Mouse (Mus musculus): ENCODE results near the gene Klf12.

GRCm38 (mm10) chr14:100324303-100324702, 39.8 kb upstream of the Klf12 start:
- no peak for TF ChIP-seq POLR2A (IDR thresholded peaks at IDR 0.05; ENCODE audit: borderline replicate concordance, control insufficient read depth, low read depth, low read length)
- no peak for TF ChIP-seq CTCF (IDR thresholded peaks at IDR 0.05; ENCODE audit: control insufficient read depth, insufficient read depth, low read length)
